Mouse (Mus musculus): Measurements from ENCODE around the gene Ints1.

DNA sequence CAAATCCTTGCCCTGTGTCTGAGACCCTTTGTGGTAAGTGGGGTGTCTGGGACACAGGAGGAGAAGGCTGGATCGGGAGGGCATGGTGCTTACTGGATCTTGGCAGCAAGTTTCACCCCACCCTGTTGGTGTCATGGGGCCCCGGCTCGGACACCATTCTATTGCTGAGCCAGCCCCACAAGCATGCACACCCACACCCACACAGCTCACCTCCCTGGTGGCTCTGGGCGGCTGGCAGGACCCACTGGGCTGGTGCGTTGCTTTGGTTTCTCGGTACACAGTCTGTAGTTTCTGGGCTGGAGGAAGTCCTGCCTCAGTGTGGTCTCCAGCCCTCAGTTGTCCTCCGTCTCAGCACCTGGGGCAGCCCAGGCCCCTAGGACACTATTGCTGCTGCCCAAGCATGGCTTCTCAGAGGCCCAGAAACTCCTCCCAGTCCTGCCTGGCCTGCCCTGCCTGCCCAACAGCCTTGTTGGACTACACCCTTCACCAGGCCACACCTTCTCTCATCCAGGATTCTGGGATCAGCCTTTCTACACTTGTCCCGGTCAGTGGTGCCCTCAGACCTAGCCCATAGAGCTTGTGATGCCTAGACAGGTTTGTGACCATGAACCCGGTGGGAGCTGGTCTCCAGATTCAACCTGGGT, 44.2 kb upstream of the Ints1 start, which contains the start of gene Tmem184a:
- no peak for TF ChIP-seq CTCF (IDR thresholded peaks at IDR 0.05; ENCODE audit: control insufficient read depth, insufficient read depth, low read length)
- TF ChIP-seq POLR2A (IDR thresholded peaks at IDR 0.05; ENCODE audit: borderline replicate concordance, control insufficient read depth, low read depth, low read length), result no peak

Data from bone marrow, adult 2 months (tissue).